Mouse (Mus musculus): Measurements from ENCODE around the gene Bicdl1. TPM values are rescaled to one million over a fixed set of nuclear protein-coding genes. Genes with fewer than 3 reads are reported as not detected.

The Bicdl1 gene
- polyA plus RNA-seq, 1 experiment from 2014 or later = 15.6 TPM

- WGBS = 87% methylated on average over 4 of the region's 4 CpGs
Observed at GRCm38 (mm10) chr5:115701215-115701614, 30.2 kb downstream of the Bicdl1 start.

GRCm38 (mm10) chr5:115696811-115697210 is 34.6 kb downstream of the Bicdl1 start:
- ATAC-seq = no peak
- Histone ChIP-seq H3K27me3 (no peaks in the 10 kb centered on the region), H3K27ac (no peak overlapping the region), H3K4me2 (no peak overlapping the region), H3K4me1 (peaks cover 5% of the 10 kb centered on the region; the same call in 1 of the 2 replicates), H3K4me3 (no peak overlapping the region), H3K9ac (no peak overlapping the region), H3K36me3 (ENCODE audit: poor library complexity, severe bottlenecking) (no peaks in the 10 kb centered on the region), H3K9me3 (replicated peaks) (no peaks in the 10 kb centered on the region)
- WGBS = 84% methylated on average over 5 of the region's 5 CpGs

More at GRCm38 (mm10) chr5:115701215-115701614, 30.2 kb downstream of the Bicdl1 start:
- no peaks in the 10 kb centered on the region for H3K27me3 ChIP-seq
- no peak overlapping the region for H3K4me2 ChIP-seq
- H3K36me3 ChIP-seq (ENCODE audit: poor library complexity, severe bottlenecking) = no peaks in the 10 kb centered on the region
- ATAC-seq = no peak
- H3K9me3 ChIP-seq (replicated peaks) = no peaks in the 10 kb centered on the region
- H3K4me3 ChIP-seq = no peak overlapping the region
- no peak overlapping the region for H3K9ac ChIP-seq
- H3K27ac ChIP-seq = no peak overlapping the region
- no peaks in the 10 kb centered on the region for H3K4me1 ChIP-seq

- Histone ChIP-seq H3K9ac (no peak overlapping the region), H3K27ac (no peak overlapping the region; the same call in 1 of the 2 replicates), H3K36me3 (ENCODE audit: poor library complexity, severe bottlenecking) (no peaks in the 10 kb centered on the region), H3K4me2 (no peak overlapping the region), H3K9me3 (replicated peaks) (no peaks in the 10 kb centered on the region), H3K27me3 (no peaks in the 10 kb centered on the region), H3K4me1 (peaks cover 5% of the 10 kb centered on the region; the same call in 1 of the 2 replicates), H3K4me3 (no peak overlapping the region)
- no peak for ATAC-seq
- WGBS = 60% methylated on average over 6 of the region's 6 CpGs
Observed at GRCm38 (mm10) chr5:115695191-115695770, 36.1 kb downstream of the Bicdl1 start.

- H3K9me3 ChIP-seq (replicated peaks) = no peaks in the 10 kb centered on the region
- no peak overlapping the region for H3K4me2 ChIP-seq
- peaks cover 5% of the 10 kb centered on the region; the same call in 1 of the 2 replicates for H3K4me1 ChIP-seq
- 60% methylated on average over 3 of the region's 3 CpGs for WGBS
- H3K27ac ChIP-seq = no peak overlapping the region
- no peak overlapping the region for H3K9ac ChIP-seq
- ATAC-seq = no peak
- no peak overlapping the region for H3K4me3 ChIP-seq
- no peaks in the 10 kb centered on the region for H3K27me3 ChIP-seq
- no peaks in the 10 kb centered on the region for H3K36me3 ChIP-seq (ENCODE audit: poor library complexity, severe bottlenecking)
Observed at GRCm38 (mm10) chr5:115693271-115693670, 38.1 kb downstream of the Bicdl1 start.

- Histone ChIP-seq H3K27ac (no peak overlapping the region), H3K9me3 (replicated peaks) (no peaks in the 10 kb centered on the region), H3K27me3 (no peaks in the 10 kb centered on the region), H3K9ac (no peak overlapping the region), H3K36me3 (ENCODE audit: poor library complexity, severe bottlenecking) (no peaks in the 10 kb centered on the region), H3K4me3 (no peak overlapping the region), H3K4me1 (no peaks in the 10 kb centered on the region), H3K4me2 (no peak overlapping the region)
- no peak for ATAC-seq
- WGBS = 46% methylated on average over 7 of the region's 7 CpGs
Observed at GRCm38 (mm10) chr5:115686716-115687115, 44.7 kb downstream of the Bicdl1 start.

- Histone ChIP-seq H3K9me3 (replicated peaks) (no peaks in the 10 kb centered on the region), H3K36me3 (ENCODE audit: poor library complexity, severe bottlenecking) (no peaks in the 10 kb centered on the region), H3K4me1 (no peaks in the 10 kb centered on the region), H3K9ac (no peak overlapping the region), H3K27ac (no peak overlapping the region), H3K4me2 (no peak overlapping the region), H3K27me3 (no peaks in the 10 kb centered on the region), H3K4me3 (no peak overlapping the region)
- ATAC-seq = no peak
- 87% methylated on average over 10 of the region's 10 CpGs for WGBS
Observed at GRCm38 (mm10) chr5:115685126-115685525, 46.3 kb downstream of the Bicdl1 start.

GRCm38 (mm10) chr5:115671846-115672245 is 59.6 kb downstream of the Bicdl1 start:
- H3K9me3 ChIP-seq (replicated peaks) = no peaks in the 10 kb centered on the region
- no peak overlapping the region for H3K9ac ChIP-seq
- WGBS = 65% methylated on average over 8 of the region's 8 CpGs
- H3K27ac ChIP-seq = no peak overlapping the region
- no peak overlapping the region for H3K4me3 ChIP-seq
- H3K27me3 ChIP-seq = no peaks in the 10 kb centered on the region
- ATAC-seq = no peak
- 0 out of 2 replicates have a peak, but pooled peaks cover 6% of the 10 kb centered on the region for H3K4me1 ChIP-seq
- H3K36me3 ChIP-seq (ENCODE audit: poor library complexity, severe bottlenecking) = no peaks in the 10 kb centered on the region
- no peak overlapping the region for H3K4me2 ChIP-seq

- Histone ChIP-seq H3K36me3 (ENCODE audit: poor library complexity, severe bottlenecking) (no peaks in the 10 kb centered on the region), H3K4me2 (no peak overlapping the region), H3K27ac (no peak overlapping the region), H3K4me3 (no peak overlapping the region), H3K4me1 (peaks cover 17% of the 10 kb centered on the region), H3K27me3 (no peaks in the 10 kb centered on the region), H3K9ac (no peak overlapping the region), H3K9me3 (replicated peaks) (no peaks in the 10 kb centered on the region)
- ATAC-seq = no peak
- 91% methylated on average over 2 of the region's 2 CpGs for WGBS
Observed at GRCm38 (mm10) chr5:115670406-115670805, 61.0 kb downstream of the Bicdl1 start.

GRCm38 (mm10) chr5:115669974-115670373 is 61.4 kb downstream of the Bicdl1 start:
- Histone ChIP-seq H3K4me2 (no peak overlapping the region), H3K9ac (no peak overlapping the region), H3K36me3 (ENCODE audit: poor library complexity, severe bottlenecking) (no peaks in the 10 kb centered on the region), H3K4me3 (no peak overlapping the region), H3K9me3 (replicated peaks) (no peaks in the 10 kb centered on the region), H3K27me3 (no peaks in the 10 kb centered on the region), H3K4me1 (peaks cover 17% of the 10 kb centered on the region), H3K27ac (no peak overlapping the region)
- WGBS = 91% methylated on average over 11 of the region's 11 CpGs
- ATAC-seq = no peak

GRCm38 (mm10) chr5:115668986-115669385 is 62.4 kb downstream of the Bicdl1 start:
- 84% methylated on average over 12 of the region's 12 CpGs for WGBS
- Histone ChIP-seq H3K27me3 (no peaks in the 10 kb centered on the region), H3K4me1 (peaks cover 17% of the 10 kb centered on the region), H3K9me3 (replicated peaks) (no peaks in the 10 kb centered on the region), H3K4me2 (no peak overlapping the region), H3K36me3 (ENCODE audit: poor library complexity, severe bottlenecking) (no peaks in the 10 kb centered on the region), H3K9ac (no peak overlapping the region), H3K27ac (no peak overlapping the region), H3K4me3 (no peak overlapping the region)
- no peak for ATAC-seq

- H3K36me3 ChIP-seq (ENCODE audit: poor library complexity, severe bottlenecking) = no peaks in the 10 kb centered on the region
- H3K4me3 ChIP-seq = no peak overlapping the region
- peaks cover 17% of the 10 kb centered on the region for H3K4me1 ChIP-seq
- no peak overlapping the region for H3K4me2 ChIP-seq
- no peak overlapping the region for H3K9ac ChIP-seq
- no peaks in the 10 kb centered on the region for H3K9me3 ChIP-seq (replicated peaks)
- WGBS = 8% methylated on average over 7 of the region's 7 CpGs
- H3K27ac ChIP-seq = no peak overlapping the region
- no peak for ATAC-seq
- H3K27me3 ChIP-seq = no peaks in the 10 kb centered on the region
Observed at GRCm38 (mm10) chr5:115667894-115668293, 63.5 kb downstream of the Bicdl1 start.

GRCm38 (mm10) chr5:115667210-115667609 is 64.2 kb downstream of the Bicdl1 start:
- Histone ChIP-seq H3K27ac (no peak overlapping the region), H3K36me3 (ENCODE audit: poor library complexity, severe bottlenecking) (no peaks in the 10 kb centered on the region), H3K9me3 (replicated peaks) (no peaks in the 10 kb centered on the region), H3K4me1 (peaks cover 17% of the 10 kb centered on the region), H3K4me2 (no peak overlapping the region), H3K9ac (no peak overlapping the region), H3K27me3 (no peaks in the 10 kb centered on the region), H3K4me3 (no peak overlapping the region)
- WGBS = 69% methylated on average over 8 of the region's 8 CpGs
- no peak for ATAC-seq
